Mouse (Mus musculus) forebrain, postnatal 0 days (tissue): Measurements from ENCODE around the gene Extl1. TPM values are rescaled to one million over a fixed set of nuclear protein-coding genes. Genes with fewer than 3 reads are reported as not detected.

Experiments used
- ATAC-seq: fragments of 200-750 bp; cut with Nextera tagmentation; 2 replicates; pipeline ENCODE4 v1.8.0; 2017; ENCODE audit warnings: mild to moderate bottlenecking, moderate library complexity
- DNase-seq: peaks from one replicate; pipeline ENCODE4 v3.0.0-alpha.2; 2015
- H3K27ac ChIP-seq: fragments of 300-500 bp; sonication (generic); 2 replicates; pipeline ENCODE4 v1.5.1; 2014; ENCODE audit warnings: low read depth, mild to moderate bottlenecking, antibody characterized with exemption, low read length, moderate library complexity, mixed read lengths
- H3K27me3 ChIP-seq: fragments of 300-500 bp; sonication (generic); 2 replicates; pipeline ENCODE4 v1.6.1; 2014; ENCODE audit warnings: mild to moderate bottlenecking, low read length, mixed read lengths; ENCODE audit not compliant: insufficient read depth
- H3K36me3 ChIP-seq: fragments of 300-500 bp; sonication (generic); 2 replicates; pipeline ENCODE4 v1.6.1; 2014; ENCODE audit warnings: mild to moderate bottlenecking, moderate library complexity; ENCODE audit not compliant: insufficient read depth
- H3K4me1 ChIP-seq: fragments of 300-500 bp; sonication (generic); 2 replicates; pipeline ENCODE4 v1.6.1; 2014; ENCODE audit warnings: antibody characterized with exemption; ENCODE audit not compliant: insufficient read depth
- H3K4me2 ChIP-seq: fragments of 300-500 bp; sonication (generic); 2 replicates; pipeline ENCODE4 v1.6.1; 2014; ENCODE audit warnings: low read depth, mild to moderate bottlenecking, moderate library complexity
- H3K4me3 ChIP-seq: fragments of 300-500 bp; sonication (generic); 2 replicates; pipeline ENCODE4 v1.5.1; 2014; ENCODE audit warnings: low read depth, low read length, mixed read lengths
- H3K9ac ChIP-seq: fragments of 300-500 bp; sonication (generic); 2 replicates; pipeline ENCODE4 v1.6.1; 2014; ENCODE audit warnings: mild to moderate bottlenecking
- H3K9me3 ChIP-seq: fragments of 300-500 bp; sonication (generic); 2 replicates; pipeline ENCODE4 v1.6.1; 2016; ENCODE audit warnings: low read length
- CTCF ChIP-seq: sonication (generic); IDR thresholded peaks from 2 replicates; pipeline ENCODE4 v1.5.1; 2016; ENCODE audit warnings: antibody characterized with exemption, control low read depth, low read depth
- WGBS: fragments of 180-500 bp; shearing (Covaris S2); extraction: QIAGEN DNeasy Blood & Tissue Kit; methylation state at CpG from one replicate; pipeline ENCODE4 v1.1.7; 2014; 5-methylcytosine and 5-hydroxymethylcytosine counted together
- polyA plus RNA-seq: library from polyadenylated mRNA; unstranded; fragments of >200 nt; fragmentation: Nextera tagmentation; extraction: Ambion mirVana; gene quantifications from 2 replicates; pipeline ENCODE4 v1.2.1, GENCODE M21; 2015
- total RNA-seq: library from RNA; depleted of rRNA; stranded (reverse); fragments of >200 nt; gene quantifications from 2 replicates; pipeline ENCODE4 v1.2.3, GENCODE M21; 2014

The Extl1 gene
- total and polyA plus RNA-seq, 2 experiments from 2014 or later, result 0.95 to 1.2 TPM

DNA sequence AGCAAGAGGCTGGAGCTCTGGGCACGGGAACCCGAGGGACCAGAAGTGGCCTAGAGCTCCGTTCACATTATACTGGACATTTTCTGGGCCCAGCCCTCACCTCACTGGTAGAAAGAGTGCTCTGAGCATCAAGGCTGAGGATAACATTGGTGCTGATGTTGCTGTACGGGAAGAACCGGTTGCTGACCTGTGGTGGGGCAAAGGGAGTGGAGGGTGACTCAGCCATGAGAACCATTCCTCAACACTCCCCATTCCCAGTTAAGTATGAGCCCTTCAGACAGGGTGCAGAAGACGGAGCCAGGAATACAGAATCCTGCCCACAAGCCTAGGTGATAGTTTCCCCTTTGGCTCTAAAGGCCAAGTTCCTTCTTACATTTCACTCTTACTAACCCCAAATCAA, 24.0 kb downstream of the Extl1 start:
- no peak for ATAC-seq
- TF ChIP-seq CTCF, result no peak
- no peaks in the 10 kb centered on the region for H3K36me3 ChIP-seq

GRCm38 (mm10) chr4:134357461-134357771, 26.2 kb downstream of the Extl1 start:
- H3K4me2 ChIP-seq, result peak overlapping the region; percentile 49
- H3K9me3 ChIP-seq, result no peaks in the 10 kb centered on the region
- ATAC-seq (peak; percentile 27; the same call in 1 of the 2 replicates), DNase-seq (peak; percentile 25)
- H3K27ac ChIP-seq, result no peak overlapping the region
- no peaks in the 10 kb centered on the region for H3K4me1 ChIP-seq
- no peak for TF ChIP-seq CTCF
- peak overlapping the region; percentile 47 for H3K9ac ChIP-seq
- WGBS, result 31% methylated on average over 17 of the region's 17 CpGs
- H3K36me3 ChIP-seq, result no peaks in the 10 kb centered on the region
- H3K27me3 ChIP-seq, result no peaks in the 10 kb centered on the region
- H3K4me3 ChIP-seq, result peak overlapping the region; percentile 25

More for the DNA sequence above, 24.0 kb downstream of the Extl1 start:
- H3K4me3 ChIP-seq, result no peak overlapping the region
- no peak overlapping the region for H3K4me2 ChIP-seq
- H3K9me3 ChIP-seq, result no peaks in the 10 kb centered on the region
- no peak overlapping the region for H3K9ac ChIP-seq
- no peak overlapping the region for H3K27ac ChIP-seq
- no peaks in the 10 kb centered on the region for H3K4me1 ChIP-seq
- no peaks in the 10 kb centered on the region for H3K27me3 ChIP-seq
- WGBS, result 88% methylated on average over 6 of the region's 6 CpGs
- DNase-seq, result no peak

DNA sequence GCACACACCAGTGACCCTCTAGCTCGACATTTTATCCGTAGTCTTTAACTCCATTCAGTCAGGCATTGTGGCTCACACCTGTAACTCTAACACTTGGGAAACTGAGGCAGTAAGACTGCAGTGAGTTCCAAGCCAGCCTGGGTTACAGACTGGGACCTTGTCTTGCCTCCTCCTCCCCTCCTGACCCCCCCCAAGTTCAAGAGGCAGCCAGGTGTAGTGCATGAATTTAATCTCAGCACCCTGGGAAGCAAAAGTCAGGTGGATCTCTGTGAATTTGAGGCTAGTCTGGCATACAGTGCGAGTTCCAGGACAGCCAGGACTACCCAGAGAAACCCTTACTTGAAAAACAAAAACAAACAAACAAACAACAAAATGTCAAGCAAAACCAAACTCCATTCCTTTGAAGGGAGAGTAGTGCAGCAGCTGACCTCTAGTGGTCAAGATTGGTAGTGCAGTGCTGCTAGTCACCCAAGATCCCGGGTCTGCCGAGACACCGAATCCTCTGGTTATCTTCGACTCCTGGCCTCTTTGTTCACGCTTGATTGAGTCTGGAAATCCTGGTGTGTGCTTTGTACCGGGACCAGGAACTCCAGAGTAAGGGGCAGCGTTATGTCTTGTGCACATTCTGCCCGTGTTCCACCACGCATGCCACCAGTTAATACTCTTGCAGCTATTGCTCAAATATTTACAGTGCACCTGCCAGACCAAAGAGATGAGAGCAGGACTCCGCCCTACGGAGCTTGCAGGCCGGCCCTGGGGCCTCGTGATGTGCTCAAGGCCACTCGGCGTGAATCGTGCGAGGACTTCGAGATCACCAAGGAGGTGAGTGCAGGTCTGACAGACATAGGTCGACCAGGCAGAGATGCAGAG, 26.8 kb downstream of the Extl1 start:
- WGBS, result 22% methylated on average over 22 of the region's 22 CpGs
- DNase-seq (peak; percentile 90), ATAC-seq (peak; percentile 72; the same call in 1 of the 2 replicates)
- H3K27ac ChIP-seq, result no peak overlapping the region
- H3K9me3 ChIP-seq, result no peaks in the 10 kb centered on the region
- H3K4me1 ChIP-seq, result no peaks in the 10 kb centered on the region
- peak overlapping the region; percentile 49 for H3K4me2 ChIP-seq
- H3K27me3 ChIP-seq, result no peaks in the 10 kb centered on the region
- TF ChIP-seq CTCF, result peak; percentile 98
- peak overlapping the region; percentile 25 for H3K4me3 ChIP-seq
- H3K36me3 ChIP-seq, result no peaks in the 10 kb centered on the region
- H3K9ac ChIP-seq, result peak overlapping the region; percentile 47

GRCm38 (mm10) chr4:134355841-134356452, 27.7 kb downstream of the Extl1 start:
- ATAC-seq (no peak), DNase-seq (no peak)
- no peaks in the 10 kb centered on the region for H3K27me3 ChIP-seq
- H3K9ac ChIP-seq, result no peak overlapping the region
- WGBS, result 60% methylated on average over 16 of the region's 16 CpGs
- no peaks in the 10 kb centered on the region for H3K9me3 ChIP-seq
- H3K4me3 ChIP-seq, result no peak overlapping the region
- no peaks in the 10 kb centered on the region for H3K36me3 ChIP-seq
- no peaks in the 10 kb centered on the region for H3K4me1 ChIP-seq
- H3K4me2 ChIP-seq, result no peak overlapping the region
- TF ChIP-seq CTCF, result no peak
- no peak overlapping the region for H3K27ac ChIP-seq

DNA sequence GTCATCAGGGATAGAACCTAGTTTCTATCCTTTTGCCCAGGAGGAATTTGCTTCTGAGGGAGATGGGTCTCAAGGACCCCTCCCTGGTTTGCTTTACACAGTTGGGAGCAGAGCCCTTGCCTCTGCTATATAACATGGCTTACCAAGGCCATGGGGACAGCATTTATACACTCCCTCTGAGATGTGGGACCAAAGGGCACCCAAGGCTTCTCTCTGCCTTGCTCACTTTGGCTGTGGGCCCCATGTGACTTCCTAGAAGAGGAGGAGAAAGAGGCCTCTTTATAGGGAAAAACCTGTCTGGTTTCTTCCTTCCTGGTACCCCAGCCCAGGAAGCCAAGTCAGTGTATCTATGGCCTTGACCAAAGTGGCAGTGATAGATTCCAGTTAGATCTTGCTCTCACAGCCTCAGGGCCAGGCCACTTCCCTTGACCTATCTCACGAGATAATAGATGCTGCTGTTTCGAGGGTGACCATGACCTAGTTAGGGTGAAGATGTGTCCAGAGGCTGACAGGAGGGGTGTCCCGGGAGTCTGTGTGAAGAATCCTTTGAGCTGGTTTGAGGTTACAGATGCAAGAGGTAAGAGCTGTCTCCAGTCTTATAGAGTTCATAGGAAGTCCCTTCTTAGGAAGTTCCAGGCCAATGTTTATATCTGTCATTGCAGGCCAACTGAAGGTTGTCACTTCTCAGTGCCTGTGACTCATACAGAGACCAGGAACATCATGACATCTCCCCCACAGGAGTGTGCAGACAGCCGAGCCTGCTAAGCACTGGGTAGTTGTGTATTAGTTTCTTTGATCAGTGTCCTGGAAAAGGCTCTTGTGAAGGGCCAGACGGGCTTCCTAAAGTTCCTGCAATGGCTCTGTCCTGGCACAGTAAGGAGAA, 29.9 kb downstream of the Extl1 start:
- H3K27ac ChIP-seq, result no peak overlapping the region
- no peaks in the 10 kb centered on the region for H3K36me3 ChIP-seq
- no peaks in the 10 kb centered on the region for H3K27me3 ChIP-seq
- no peak for TF ChIP-seq CTCF
- 76% methylated on average over 5 of the region's 5 CpGs for WGBS
- no peaks in the 10 kb centered on the region for H3K4me1 ChIP-seq
- DNase-seq, result no peak
- no peak overlapping the region for H3K4me3 ChIP-seq
- H3K9me3 ChIP-seq, result no peaks in the 10 kb centered on the region
- H3K9ac ChIP-seq, result no peak overlapping the region
- no peak overlapping the region for H3K4me2 ChIP-seq
- no peak for ATAC-seq

GRCm38 (mm10) chr4:134352929-134353328, 30.7 kb downstream of the Extl1 start:
- Histone ChIP-seq H3K4me1 (no peaks in the 10 kb centered on the region), H3K9ac (no peak overlapping the region), H3K9me3 (no peaks in the 10 kb centered on the region), H3K4me3 (no peak overlapping the region), H3K4me2 (no peak overlapping the region), H3K27me3 (no peaks in the 10 kb centered on the region), H3K27ac (no peak overlapping the region), H3K36me3 (no peaks in the 10 kb centered on the region)
- no peak for DNase-seq
- whole genome bisulfite sequencing, result 67% methylated on average over 7 of the region's 7 CpGs
- TF ChIP-seq CTCF, result no peak
- no peak for ATAC-seq
